Mouse (Mus musculus): ENCODE measurements at regions not wholly inside any gene's neighbourhood (a gene's known extent, or its start where the extent isn't known, plus 50 kb on each side); places are given as distances from the start of the nearest gene placed in this dataset.

DNA sequence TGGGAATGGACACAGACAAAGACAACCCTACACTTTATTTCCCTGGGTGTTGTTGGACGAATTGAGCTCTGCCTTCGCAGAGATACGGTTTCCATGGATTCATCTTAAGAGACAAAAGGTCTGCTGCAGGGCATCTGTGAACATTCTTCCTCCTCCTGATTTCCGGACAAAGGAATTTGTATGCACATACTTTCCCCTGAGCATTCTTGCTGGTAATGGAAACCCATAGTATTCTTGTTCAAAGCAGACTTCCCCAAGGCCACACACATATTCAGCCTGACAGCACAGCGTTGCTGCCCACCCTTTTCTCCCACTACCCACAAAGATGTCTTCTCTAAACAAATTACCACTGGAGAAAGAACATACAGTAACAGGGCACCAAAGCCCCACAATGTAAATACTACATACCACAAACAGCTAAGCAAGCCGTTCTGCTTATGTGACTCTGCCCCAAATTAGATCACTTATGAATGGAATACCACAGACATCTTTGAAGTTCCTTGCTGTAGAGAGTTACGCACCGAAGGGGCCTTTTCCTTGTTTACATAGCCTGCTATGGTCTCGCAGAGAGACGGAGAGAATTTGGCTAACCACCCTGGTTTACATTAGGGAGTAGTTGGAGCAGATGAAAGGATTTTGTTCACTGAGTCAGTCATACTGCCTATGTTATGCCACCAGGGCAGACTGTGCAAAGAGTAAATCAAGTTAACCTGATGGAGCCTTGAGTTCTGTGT, 96.0 kb upstream of the Tas2r134 start:
- TF ChIP-seq CTCF (IDR thresholded peaks at IDR 0.05; ENCODE audit: borderline replicate concordance, insufficient read depth, low read length): no peak
- no peak for TF ChIP-seq POLR2A (IDR thresholded peaks at IDR 0.05; ENCODE audit: low read depth, low read length)

Data from embryonic fibroblast, embryonic 13.5 days (primary cell).